Mouse (Mus musculus) liver, adult 2 months (tissue): Measurements from ENCODE around the gene Clic4. TPM values are rescaled to one million over a fixed set of nuclear protein-coding genes. Genes with fewer than 3 reads are reported as not detected.
"Not testable (repeated sequence)": the region's sequence is repeated elsewhere in the genome, so short reads cannot be mapped to it uniquely, and the experiment has no call there.

ENCODE experiments used
- DNase-seq: peaks from one replicate; pipeline ENCODE4 v3.0.0-alpha.2; 2011; ENCODE audit warnings: low read depth, low spot score; ENCODE audit errors: extremely low read depth
- H3K27ac ChIP-seq: fragments of 200-500 bp; replicated peaks from 2 replicates; pipeline ENCODE4 v1.5.1; 2012; ENCODE audit warnings: low read depth, mild to moderate bottlenecking, control low read depth, inconsistent platforms, low read length; ENCODE audit not compliant: insufficient read depth
- H3K27me3 ChIP-seq: fragments of 200-500 bp; 2 replicates; pipeline ENCODE4 v1.6.1; 2012; ENCODE audit warnings: mild to moderate bottlenecking, moderate library complexity, low read length, inconsistent platforms; ENCODE audit not compliant: control insufficient read depth, insufficient read depth
- H3K36me3 ChIP-seq: fragments of 200-500 bp; 2 replicates; pipeline ENCODE4 v1.6.1; 2012; ENCODE audit warnings: low read length, inconsistent platforms; ENCODE audit not compliant: control insufficient read depth, insufficient read depth
- H3K4me1 ChIP-seq: fragments of 200-500 bp; 2 replicates; pipeline ENCODE4 v1.6.1; 2011; ENCODE audit warnings: low read length; ENCODE audit not compliant: control insufficient read depth, insufficient read depth
- H3K4me3 ChIP-seq: fragments of 200-500 bp; 2 replicates; pipeline ENCODE4 v1.5.1; 2011; ENCODE audit warnings: low read depth, mild to moderate bottlenecking, control low read depth, low read length, moderate library complexity; ENCODE audit not compliant: insufficient read depth
- H3K79me2 ChIP-seq: fragments of 200-500 bp; 2 replicates; pipeline ENCODE4 v1.6.1; 2012; ENCODE audit warnings: inconsistent platforms, mild to moderate bottlenecking, low read length, moderate library complexity; ENCODE audit not compliant: control insufficient read depth, insufficient read depth
- H3K9ac ChIP-seq: fragments of 200-500 bp; 2 replicates; pipeline ENCODE4 v1.6.1; 2012; ENCODE audit warnings: low read depth, mild to moderate bottlenecking, control low read depth, inconsistent platforms, low read length
- CTCF ChIP-seq: fragments of 200-500 bp; IDR thresholded peaks from 2 replicates; pipeline ENCODE4 v1.5.1; 2011; ENCODE audit warnings: low read depth, low read length, control low read depth
- POLR2A ChIP-seq: fragments of 200-500 bp; IDR thresholded peaks from 2 replicates; pipeline ENCODE4 v1.6.1; 2011; ENCODE audit warnings: low read length, control low read depth; ENCODE audit not compliant: insufficient read depth; ENCODE audit errors: extremely low read depth
- WGBS: fragments of 180-500 bp; shearing (Covaris S2); methylation state at CpG from one replicate; pipeline ENCODE4 v1.1.7; 2018; 5-methylcytosine and 5-hydroxymethylcytosine counted together
- polyA plus RNA-seq: library from polyadenylated mRNA; depleted of rRNA; stranded (reverse); fragments of >200 nt; gene quantifications from 2 replicates; pipeline ENCODE4 v1.2.3, GENCODE M21; 2012
- total RNA-seq: library from RNA; depleted of rRNA; stranded (reverse); fragments of >200 nt; gene quantifications from 2 replicates; pipeline ENCODE4 v1.2.3, GENCODE M21; 2014

Gene Clic4
- total and polyA plus RNA-seq, 2 experiments: 23.0 to 30.8 TPM

DNA sequence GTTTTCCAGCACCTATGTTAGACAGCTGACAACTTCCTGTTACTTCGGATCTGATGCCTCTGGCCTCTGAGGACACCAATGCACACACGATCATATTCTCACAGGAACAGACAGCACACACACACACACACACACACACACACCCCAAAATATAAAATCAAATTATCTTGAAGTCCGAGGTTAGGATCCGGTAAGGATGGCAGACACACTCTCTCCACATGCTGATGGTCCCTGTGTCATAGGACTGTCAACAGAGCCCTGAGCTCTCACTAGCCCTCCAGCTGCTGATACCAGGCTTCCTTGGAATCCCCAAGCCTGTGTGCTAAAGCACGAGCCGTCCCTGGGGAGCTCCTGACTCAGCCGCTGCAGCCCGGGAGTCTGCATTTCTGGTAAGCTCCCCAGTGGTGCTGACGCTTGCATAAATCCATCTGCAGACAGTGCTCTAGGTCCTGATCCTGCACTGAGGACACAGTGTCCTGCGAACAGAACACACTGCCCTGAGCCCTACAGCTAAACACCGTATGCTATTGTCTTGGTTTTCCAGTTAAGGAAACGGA, 83.1 kb downstream of the Clic4 start:
- no peak for TF ChIP-seq POLR2A
- TF ChIP-seq CTCF: no peak
- 84% methylated on average over 12 of the region's 12 CpGs for WGBS

DNA sequence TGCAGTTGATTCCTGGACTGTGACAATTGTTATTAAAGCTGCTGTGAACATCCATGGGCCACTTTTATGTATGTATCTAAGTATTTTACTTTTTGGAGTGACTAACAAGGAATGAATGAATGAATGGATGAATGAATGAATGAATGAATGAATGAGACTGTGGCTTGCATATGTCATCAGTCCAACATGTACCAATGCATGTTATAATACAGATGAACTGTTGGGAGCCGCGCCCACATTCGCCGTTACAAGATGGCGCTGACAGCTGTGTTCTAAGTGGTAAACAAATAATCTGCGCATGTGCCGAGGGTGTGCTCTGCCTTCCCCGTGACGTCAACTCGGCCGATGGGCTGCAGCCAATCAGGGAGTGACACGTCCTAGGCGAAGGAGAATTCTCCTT, 88.3 kb downstream of the Clic4 start:
- not testable (repeated sequence) for H3K27ac ChIP-seq, H3K9ac ChIP-seq, DNase-seq, H3K36me3 ChIP-seq, H3K4me1 ChIP-seq, H3K4me3 ChIP-seq, H3K79me2 ChIP-seq, H3K27me3 ChIP-seq
- WGBS: 93% methylated on average over 7 of the region's 13 CpGs

More for the DNA sequence above, 83.1 kb downstream of the Clic4 start:
- no peaks in the 10 kb centered on the region for H3K4me1 ChIP-seq
- DNase-seq: no peak
- H3K4me3 ChIP-seq: no peak overlapping the region
- no peak overlapping the region for H3K27ac ChIP-seq
- H3K36me3 ChIP-seq: no peaks in the 10 kb centered on the region
- H3K27me3 ChIP-seq: no peaks in the 10 kb centered on the region
- no peak overlapping the region for H3K9ac ChIP-seq
- no peaks in the 10 kb centered on the region for H3K79me2 ChIP-seq

DNA sequence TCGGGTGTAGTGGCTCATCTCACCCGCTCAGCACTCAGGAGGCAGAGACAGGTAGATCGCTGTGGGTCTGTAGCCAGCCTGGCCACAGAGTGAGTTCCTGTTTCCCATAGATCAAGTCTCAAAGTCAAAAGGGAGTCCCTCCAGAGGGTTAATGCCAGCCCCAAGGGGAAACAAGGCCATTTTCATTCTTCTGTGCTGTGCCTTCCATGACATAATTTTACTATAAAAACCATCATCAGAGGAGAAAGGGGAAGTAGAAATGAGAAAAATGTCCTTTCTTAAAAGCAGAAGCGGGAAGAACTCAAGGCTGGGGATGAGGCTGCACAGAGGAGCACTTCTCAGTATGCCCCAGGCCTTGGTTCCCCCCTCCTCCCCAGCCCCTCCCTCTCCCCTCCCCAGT, 90.8 kb downstream of the Clic4 start:
- no peak overlapping the region for H3K4me3 ChIP-seq
- peaks cover under 1% of the 10 kb centered on the region; the same call in 1 of the 2 replicates for H3K27me3 ChIP-seq
- no peaks in the 10 kb centered on the region for H3K79me2 ChIP-seq
- no peaks in the 10 kb centered on the region for H3K36me3 ChIP-seq
- no peaks in the 10 kb centered on the region for H3K4me1 ChIP-seq
- H3K27ac ChIP-seq: no peak overlapping the region
- no peak for TF ChIP-seq CTCF
- TF ChIP-seq POLR2A: no peak
- 84% methylated on average over 4 of the region's 4 CpGs for WGBS
- peak; percentile 9 for DNase-seq
- H3K9ac ChIP-seq: no peak overlapping the region

DNA sequence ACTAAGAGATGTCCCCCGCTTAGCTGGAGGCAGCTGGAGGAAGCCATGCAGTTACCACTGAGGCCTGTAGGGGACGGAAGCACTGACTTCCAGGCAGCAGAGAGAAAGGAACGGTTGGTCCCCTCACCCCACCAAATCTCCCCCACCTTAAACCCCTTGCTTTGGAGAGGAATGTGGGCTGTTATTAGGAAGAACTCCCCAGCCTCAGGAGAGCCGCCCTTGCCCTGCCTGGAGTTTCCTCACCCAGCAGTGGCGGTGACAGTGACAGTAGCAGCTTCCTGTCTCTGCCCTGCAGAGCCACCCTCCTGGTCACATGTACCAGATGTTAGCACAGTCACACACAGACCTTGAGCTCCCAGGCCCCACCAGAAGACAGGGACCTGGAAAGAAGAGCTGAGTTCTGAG, 93.5 kb downstream of the Clic4 start:
- Histone ChIP-seq H3K4me3 (no peak overlapping the region), H3K9ac (no peak overlapping the region), H3K36me3 (no peaks in the 10 kb centered on the region), H3K27ac (no peak overlapping the region), H3K79me2 (no peaks in the 10 kb centered on the region), H3K27me3 (peaks cover 11% of the 10 kb centered on the region; the same call in 1 of the 2 replicates), H3K4me1 (no peaks in the 10 kb centered on the region)
- WGBS: 39% methylated on average over 5 of the region's 5 CpGs
- TF ChIP-seq POLR2A: no peak
- TF ChIP-seq CTCF: peak; percentile 52; the same call in 1 of the 2 replicates
- no peak for DNase-seq

DNA sequence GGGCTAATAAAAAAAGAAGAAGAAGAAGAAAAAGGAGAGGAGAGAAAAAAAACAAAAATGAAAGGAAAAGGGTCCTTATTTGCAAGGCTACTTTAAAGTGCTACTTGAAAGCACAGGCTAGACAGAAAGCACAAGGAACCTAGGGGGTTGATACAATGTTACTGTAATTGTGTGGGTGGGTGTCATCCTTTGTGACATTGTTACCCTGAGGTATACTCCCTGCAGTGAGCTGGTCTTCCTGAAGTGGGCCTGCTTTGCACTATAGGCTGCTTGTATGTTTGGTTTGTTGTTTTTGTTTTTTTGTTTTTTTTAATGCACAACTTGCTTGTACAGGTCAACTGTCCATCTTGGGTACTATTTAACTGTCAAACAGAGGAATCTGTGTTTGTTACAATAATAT, 95.0 kb downstream of the Clic4 start:
- no peak overlapping the region for H3K27ac ChIP-seq
- no peak overlapping the region for H3K4me3 ChIP-seq
- no peak for DNase-seq
- H3K9ac ChIP-seq: no peak overlapping the region
- H3K27me3 ChIP-seq: peaks cover 11% of the 10 kb centered on the region; the same call in 1 of the 2 replicates
- H3K79me2 ChIP-seq: no peaks in the 10 kb centered on the region
- TF ChIP-seq CTCF (no peak), POLR2A (no peak)
- no peaks in the 10 kb centered on the region for H3K36me3 ChIP-seq
- no peaks in the 10 kb centered on the region for H3K4me1 ChIP-seq

DNA sequence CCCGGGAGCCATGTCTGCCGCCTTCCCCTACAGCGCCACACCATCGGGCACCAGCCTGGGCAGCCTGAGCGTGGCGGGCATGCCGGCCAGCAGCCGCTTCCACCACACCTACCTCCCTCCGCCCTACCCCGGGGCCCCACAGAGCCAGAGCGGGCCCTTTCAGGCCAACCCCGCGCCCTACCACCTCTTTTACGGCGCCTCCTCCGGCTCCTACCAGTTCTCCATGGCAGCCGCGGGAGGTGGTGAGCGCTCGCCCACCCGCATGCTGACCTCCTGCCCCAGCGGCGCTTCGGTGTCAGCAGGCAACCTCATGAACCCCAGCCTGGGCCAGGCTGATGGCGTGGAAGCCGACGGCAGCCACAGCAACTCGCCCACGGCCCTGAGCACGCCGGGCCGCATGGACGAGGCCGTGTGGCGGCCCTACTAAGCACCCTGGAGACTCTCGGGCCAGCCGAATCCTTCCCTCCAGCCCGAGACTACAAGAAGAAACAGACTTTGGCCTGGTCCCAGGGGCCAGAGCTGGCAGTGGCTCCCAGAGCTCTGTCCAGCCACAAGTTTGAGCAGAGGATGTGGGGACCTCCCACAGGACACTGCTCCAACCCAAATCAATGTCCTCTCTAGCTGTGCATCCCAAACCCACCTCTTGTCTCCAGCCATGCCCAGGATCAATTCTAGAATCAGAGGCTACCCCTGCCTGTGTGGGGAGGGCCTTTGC, 97.1 kb downstream of the Clic4 start:
- WGBS: 18% methylated on average over 38 of the region's 38 CpGs
- Histone ChIP-seq H3K4me3 (no peak overlapping the region), H3K27me3 (peaks cover 11% of the 10 kb centered on the region; the same call in 1 of the 2 replicates), H3K4me1 (no peaks in the 10 kb centered on the region), H3K27ac (no peak overlapping the region), H3K79me2 (no peaks in the 10 kb centered on the region), H3K36me3 (no peaks in the 10 kb centered on the region), H3K9ac (no peak overlapping the region)
- no peak for DNase-seq
- TF ChIP-seq CTCF (no peak), POLR2A (no peak)
